Mouse (Mus musculus): ENCODE measurements around the gene Psen2.

DNA sequence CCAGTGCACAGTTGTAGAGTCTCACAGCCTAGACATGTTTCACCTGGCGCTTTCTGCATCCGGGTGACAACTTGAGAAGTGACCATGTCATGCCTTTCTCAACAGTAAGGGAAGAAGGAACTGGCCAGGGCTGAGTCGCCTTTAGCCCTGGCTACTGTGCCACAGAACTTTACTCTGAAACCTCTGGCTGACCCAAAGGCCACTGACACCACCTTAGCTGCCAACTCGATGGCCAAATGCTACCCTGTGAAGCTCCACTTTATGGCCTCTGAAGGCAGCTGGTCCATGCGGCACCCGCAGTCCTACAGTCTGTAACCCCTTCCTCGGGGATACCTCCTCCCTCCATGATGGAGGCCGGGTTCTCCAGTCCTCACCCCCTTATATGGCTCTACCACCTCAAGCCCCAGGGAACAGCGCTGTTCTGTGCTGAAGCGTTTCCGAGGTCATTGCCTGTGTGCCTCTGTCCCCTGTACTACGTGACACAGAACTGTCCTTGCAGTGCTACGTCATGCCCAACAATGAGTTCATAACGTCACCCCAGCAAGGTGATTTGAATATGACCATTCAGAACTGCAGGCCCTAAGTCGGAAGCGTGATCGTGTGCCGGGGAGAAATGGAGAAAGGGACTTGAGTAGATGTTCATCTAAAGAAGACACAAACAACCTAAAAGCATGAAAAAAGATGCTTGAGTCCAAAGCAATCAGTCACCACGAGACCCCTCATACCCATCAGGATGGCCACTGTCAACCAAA, 42.3 kb downstream of the Psen2 start:
- TF ChIP-seq CTCF (IDR thresholded peaks at IDR 0.05; ENCODE audit: control insufficient read depth, insufficient read depth, insufficient read length) (no peak), MAX (IDR thresholded peaks at IDR 0.05) (no peak), FOSL1 (IDR thresholded peaks at IDR 0.05; ENCODE audit: insufficient read depth, low read length, poor library complexity, severe bottlenecking) (no peak), MYOG (IDR thresholded peaks at IDR 0.05; ENCODE audit: control insufficient read depth, extremely low read depth, insufficient read length) (no peak)
